Mouse (Mus musculus): Measurements from ENCODE around the gene Crybg3.

DNA sequence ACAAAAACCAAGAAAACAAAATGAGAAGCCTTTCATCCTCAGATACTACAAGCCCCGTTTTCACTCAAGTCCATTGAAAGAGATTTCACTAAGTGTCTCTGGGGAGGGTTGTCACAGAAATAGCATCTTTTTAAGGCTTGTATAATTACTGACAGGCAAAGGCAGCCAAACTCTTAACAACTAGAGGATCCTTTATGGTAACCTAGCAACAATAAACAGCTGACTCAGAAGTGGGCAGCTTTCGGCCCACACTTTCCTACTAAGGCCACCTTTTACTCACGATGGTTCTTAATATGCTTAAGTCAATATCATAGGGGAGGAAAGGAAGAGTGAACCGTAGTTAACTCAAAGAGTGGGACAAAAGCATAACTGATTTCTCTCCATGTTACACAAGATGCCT is 53.3 kb downstream of the Crybg3 start:
- TF ChIP-seq CTCF (IDR thresholded peaks at IDR 0.05; ENCODE audit: borderline replicate concordance, insufficient read depth, low read length) (no peak), POLR2A (IDR thresholded peaks at IDR 0.05; ENCODE audit: low read depth, low read length) (no peak)
